Mouse (Mus musculus): ENCODE results near the gene Rbbp7.

Rbbp7 gene

DNA sequence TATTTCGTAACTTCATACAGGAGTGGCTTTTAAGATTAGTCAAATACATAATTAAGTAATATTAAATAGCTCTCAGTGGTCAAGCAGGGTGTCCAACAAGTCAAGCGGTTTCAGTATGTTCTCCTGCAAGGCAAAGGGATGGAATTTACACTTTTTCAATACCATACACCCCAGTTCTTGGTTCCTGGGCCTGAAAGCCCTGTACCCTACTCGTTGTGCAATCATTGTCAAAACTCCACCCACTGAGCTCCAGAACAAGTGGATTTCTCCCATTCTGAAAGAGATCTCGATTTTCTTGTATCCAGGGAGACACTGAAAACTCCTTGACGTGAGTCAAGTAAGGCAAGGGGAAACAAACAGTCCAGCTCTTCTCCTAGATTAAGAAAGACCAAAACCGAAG lies 67.8 kb downstream of the Rbbp7 start:
- no peak for DNase-seq (ENCODE audit: low spot score)

All from layer of hippocampus, adult 11-12 months (tissue).